Mouse (Mus musculus): Measurements from ENCODE around the gene Cpsf7.
A peak's percentile ranks its signal among the peaks of the same experiment; 100 is the strongest.
"Not testable (repeated sequence)": the region's sequence is repeated elsewhere in the genome, so short reads cannot be mapped to it uniquely, and the experiment has no call there.

The Cpsf7 gene

DNA sequence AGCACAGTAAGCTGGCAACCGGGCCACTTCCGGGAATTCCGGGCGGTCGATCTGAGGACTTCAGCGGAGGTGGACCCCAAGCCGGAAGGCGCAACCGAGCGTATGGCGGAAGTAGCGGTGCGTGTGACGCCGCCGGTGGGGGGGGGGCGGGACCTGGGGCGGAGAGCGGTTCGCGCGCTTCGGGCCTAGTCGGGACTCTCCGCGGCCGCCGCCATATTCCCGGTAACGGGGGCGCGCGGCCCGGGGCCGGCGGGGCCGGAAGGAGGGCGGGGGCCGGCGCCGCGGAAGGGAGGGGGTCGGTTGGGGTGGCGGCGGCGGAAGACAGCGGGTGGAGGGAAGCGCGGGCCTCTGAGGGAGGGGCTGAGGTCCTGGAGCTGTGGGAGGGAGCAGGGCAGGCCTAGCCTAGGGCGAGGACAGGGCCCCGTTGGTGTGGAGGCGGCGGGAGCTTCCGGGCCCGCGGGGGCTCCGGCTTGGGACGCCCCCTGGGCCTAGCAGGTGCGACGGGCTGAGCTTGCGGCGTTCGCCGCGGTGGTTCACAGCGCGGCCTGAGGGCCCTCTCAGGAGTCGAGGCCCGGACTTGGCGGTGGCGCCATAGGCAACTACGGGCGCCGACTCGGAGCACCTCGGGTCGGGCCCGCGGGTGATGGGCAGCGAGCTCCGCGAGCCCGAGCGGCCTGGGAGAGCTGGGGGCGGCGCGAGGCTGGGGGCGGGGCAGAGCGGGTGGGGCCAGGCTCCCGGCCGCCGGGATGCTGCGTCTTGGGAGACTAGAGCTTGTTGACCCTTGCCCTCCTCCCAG is at the start of gene Cpsf7:
Gene Cpsf7 (plus strand): TSS at position 161 of the 796 bp plus-strand sequence.
- peak; percentile 91 to 92 for DNase-seq

DNA sequence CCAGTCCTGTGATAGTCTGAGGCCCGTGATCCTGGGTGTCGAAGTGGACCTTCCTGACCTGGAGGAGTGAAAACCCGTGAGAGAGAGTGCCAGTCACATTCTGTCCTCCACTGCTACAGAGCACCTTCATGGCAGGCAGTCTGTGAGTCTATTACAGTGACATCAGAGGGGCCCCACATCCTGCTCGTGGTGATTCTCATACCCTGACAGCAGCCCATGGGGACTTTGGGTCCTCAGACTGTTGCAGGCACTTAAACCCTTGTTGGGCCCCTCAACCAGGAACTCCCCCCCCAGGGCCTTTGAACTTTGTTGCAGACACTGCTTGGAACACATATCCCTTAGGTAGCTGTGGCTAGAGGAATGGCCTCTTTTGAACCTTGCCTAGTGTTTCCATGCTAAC is 45.5 kb upstream of the Cpsf7 start:
- DNase-seq = no peak

DNA sequence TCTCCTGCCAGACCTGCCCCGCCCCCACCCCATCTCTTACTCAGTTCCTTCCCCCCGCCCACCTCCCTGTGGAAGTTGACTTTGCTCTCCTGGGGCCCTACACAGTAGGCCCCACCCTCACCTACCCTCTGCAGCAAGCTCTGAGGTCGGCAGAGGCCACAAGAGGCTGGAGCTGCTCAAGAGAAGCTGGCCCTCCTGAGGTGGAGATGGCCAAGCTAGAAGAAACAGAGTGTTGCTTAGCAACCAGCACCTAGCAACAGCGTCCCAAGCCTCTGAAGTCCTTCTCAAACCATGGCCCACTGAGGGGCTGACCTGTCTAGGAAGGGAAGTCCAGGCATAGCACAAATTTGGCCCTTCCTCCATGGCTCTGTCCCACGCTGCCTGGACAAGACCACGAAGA is 42.4 kb upstream of the Cpsf7 start, which contains the start of gene Ppp1r32:
Gene Ppp1r32 (minus strand): TSS at position 226 of the 400 bp plus-strand sequence.
- DNase-seq = no peak

DNA sequence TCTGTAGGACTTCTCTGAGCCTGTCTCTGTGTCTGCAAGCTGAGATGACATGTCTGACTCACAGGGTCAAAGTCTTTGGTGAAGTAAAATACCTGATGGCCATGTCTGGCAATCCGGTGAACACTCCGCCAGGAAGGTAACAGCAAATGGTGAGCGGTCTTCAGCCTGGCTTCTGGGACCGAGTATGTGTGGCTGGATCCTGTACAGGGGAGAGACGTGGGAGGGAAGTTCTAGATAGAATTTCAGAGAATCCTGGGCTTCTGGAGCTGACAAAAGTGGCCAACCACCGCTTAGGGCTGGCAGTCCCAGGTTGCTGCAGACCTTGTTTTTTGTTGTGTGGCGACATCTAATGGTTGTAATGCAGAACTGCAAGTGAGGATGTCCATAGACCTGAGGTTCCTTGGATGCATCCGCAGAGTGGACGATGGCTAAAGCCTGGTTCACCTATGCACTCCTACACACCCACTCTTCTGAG is 38.8 kb upstream of the Cpsf7 start:
- peak; percentile 31 to 63 for DNase-seq

DNA sequence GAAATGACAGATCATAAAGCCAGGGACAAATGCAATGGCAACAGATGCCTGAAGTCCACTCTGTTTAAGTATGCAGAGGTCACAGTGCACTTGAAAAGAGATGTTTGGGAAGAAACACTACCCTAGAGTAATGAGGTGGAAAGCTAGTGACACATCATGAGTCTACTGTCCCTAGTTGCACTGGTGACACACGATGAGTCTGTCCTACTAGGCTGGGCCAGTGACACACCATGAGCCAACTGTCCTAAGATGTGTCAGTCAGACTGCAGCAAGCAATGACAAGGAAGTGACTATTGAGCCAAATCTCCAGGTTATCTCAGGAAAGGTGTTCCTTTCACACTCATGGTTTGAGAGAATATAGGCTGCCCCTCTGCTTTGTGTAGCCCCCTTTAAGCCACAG is 29.4 kb upstream of the Cpsf7 start:
- DNase-seq = no peak

- DNase-seq = no peak
These were observed 28.1 kb upstream of the Cpsf7 start for GRCm38 (mm10) chr19:10496976-10497375.

- DNase-seq = no peak
These were observed 27.4 kb upstream of the Cpsf7 start for GRCm38 (mm10) chr19:10497512-10498160.

GRCm38 (mm10) chr19:10500581-10500980 is 24.5 kb upstream of the Cpsf7 start:
- DNase-seq = no peak

DNA sequence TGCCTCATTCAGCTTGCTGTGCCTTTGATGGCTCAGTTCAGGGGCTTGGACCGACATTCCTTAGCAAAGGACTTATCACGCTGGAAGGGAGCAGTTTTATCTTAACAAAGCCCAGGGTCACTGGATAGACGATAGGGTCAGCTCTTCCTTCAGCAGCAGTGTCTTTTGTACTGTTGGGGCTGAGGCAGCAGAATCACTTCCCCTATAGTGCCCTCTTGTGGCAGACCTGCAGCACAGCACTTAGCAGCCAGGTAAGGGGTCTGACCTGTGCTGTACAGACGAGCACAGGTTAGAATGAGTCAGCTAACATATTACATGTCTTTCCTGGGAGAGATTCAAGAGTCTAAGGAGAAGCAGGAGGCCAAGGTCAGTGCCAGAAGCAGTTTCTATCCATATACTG is 22.5 kb upstream of the Cpsf7 start:
- peak in 1 of 2 experiments; percentile 24 for DNase-seq

GRCm38 (mm10) chr19:10510759-10511330 is 14.2 kb upstream of the Cpsf7 start:
- peak in 1 of 2 experiments; percentile 17 for DNase-seq

DNA sequence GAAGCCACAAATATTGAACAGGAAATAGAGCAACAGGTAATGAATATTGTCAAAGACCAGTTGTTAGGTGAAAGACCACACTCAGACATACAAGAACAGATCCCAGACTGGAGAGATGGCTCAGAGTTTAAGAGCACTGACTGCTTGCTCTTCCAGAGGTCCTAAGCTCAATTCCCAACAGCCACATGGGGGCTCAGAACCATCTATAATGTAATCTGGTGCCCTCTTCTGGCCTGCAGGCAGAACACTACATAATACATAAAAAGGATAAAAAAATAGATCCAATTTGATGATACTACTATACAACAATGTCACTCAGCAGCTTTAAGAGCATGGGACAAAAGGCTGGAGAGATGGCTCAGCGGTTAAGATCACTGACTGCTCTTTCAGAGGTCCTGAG is 4.7 kb upstream of the Cpsf7 start:
- no peak for DNase-seq

- no peak for DNase-seq
These were observed 3.1 kb upstream of the Cpsf7 start for GRCm38 (mm10) chr19:10521926-10522325.

- no peak for DNase-seq
These were observed 1.5 kb upstream of the Cpsf7 start for GRCm38 (mm10) chr19:10523483-10524080.

GRCm38 (mm10) chr19:10524784-10525105 is 321 bp upstream of the Cpsf7 start:
- no peak for DNase-seq

DNA sequence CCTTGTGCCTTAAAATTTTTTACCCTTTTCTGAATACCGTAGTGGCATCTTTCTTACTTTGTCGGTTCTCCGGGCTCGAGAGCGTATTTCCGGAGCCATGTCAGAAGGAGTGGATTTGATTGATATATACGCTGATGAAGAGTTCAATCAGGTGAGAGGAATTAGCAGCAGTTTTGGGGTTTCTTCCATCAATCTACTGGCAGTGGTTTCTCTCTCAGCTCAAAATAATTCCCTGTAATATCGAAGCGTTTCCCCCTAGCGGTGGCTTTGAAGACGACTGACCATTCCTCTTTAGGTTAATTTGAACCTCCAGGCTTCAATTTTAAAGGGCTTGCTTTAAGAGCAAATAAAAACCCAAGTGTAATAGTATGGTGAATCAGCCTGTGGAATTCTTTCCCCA is 844 bp downstream of the Cpsf7 start, which contains the start of gene Sdhaf2:
Gene Sdhaf2 (minus strand): TSS at position 233 of the 400 bp plus-strand sequence.
- no peak for DNase-seq

- DNase-seq = no peak
These were observed 5.0 kb downstream of the Cpsf7 start for GRCm38 (mm10) chr19:10530082-10530481.

DNA sequence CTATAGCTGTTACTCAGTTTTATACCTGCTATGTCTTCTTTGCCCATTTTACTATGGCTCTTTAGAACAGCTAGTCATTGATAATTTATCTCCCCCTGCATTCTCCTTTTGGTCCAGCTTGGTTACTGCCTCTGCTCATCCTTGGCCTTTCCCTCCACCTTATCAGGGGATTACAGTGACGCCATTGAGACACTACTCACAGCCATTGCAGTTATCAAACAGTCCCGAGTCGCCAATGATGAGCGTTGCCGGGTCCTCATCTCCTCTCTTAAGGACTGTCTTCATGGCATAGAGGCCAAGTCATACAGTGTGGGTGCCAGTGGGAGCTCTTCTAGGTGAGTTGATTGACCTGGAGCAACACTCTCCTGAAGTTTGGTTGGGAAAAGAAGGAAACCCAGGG is 14.4 kb downstream of the Cpsf7 start:
- no peak for DNase-seq

DNA sequence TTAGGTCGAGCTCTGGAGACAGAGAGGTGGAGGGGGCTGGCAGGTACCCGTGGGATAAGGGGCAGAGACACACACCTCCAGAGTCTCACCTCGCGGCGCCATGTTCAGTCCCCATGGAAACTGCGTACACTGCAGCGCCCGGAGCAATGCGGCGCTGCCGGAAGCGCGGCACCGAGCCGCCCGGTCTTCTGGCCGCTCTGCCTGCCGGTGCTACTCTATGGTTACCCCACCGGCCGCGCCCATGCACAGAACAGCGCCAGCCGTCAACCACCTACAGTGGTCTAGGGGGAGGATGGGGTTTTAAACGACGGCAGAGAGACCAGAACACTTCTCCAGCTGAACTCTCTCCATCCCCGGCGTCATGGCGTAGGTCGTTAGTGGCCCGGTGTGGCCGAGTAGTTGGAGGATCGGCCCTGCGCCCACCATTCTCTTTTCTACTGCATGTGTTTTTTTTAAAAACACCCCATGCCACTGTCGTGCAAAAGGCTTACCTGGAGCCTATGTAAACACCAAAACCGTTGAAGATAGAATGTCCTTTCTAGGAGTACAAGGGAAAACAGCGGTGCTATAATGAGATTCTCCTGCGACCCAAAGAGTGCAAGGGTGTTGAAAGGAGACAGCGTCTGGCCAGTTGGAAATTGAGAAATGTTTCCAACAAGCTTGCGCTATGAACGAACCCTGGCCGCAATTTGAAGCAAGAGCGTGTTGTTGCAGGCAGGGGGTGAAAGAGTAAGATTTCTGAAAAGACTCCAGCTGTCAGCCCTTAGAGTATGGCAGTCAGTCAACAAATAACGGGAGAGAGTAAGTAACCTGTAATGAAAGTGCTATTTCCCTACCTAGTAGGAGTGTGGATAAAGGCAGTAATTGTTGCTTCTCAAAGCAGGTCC is 30.8 kb downstream of the Cpsf7 start, which contains the start of gene Tmem216:
Gene Tmem216 (minus strand): TSS at position 615 of the 887 bp plus-strand sequence.
- peak; percentile 78 to 79 for DNase-seq

- no peak for DNase-seq
These were observed 31.9 kb downstream of the Cpsf7 start for GRCm38 (mm10) chr19:10557001-10557400.

DNA sequence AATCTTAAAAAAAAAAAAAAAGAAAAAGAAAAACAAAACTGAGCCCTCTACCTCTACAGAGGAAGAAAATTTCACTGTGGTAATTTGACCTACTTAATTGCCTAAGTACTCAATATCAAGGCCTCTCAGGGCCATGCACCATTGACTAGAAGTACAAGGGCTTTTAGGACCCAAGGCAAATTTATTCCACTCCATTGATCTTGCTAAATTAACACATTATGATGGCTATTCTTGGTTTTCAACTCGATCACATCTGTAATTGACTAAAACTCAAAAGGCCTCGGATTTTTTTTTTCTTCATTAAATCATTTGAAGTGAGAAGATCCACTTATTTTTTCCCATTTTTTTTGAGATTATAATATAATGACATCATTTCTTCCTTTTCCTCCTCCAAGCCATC is 32.4 kb downstream of the Cpsf7 start:
- no peak for DNase-seq

GRCm38 (mm10) chr19:10557837-10558375 is 32.8 kb downstream of the Cpsf7 start:
- not testable (repeated sequence) for DNase-seq

DNA sequence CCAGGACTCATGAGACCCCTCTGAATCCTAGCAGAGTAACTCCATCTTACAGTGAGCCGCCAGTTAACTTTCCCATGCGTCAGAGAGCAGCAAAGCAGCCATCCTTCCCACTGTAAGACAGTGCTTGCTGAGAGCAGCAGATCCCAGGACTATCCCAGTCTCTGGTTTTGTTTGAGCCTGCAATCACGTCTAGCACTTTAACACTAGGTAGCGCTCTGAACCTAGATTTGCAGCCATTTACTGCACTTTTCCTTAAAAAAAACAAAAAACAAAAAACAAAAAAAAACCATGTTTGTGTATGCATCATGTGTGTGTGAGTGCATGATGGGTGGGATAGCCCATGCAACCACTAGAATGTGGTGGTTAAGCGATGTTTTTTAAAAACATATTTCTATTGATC is 35.0 kb downstream of the Cpsf7 start:
- no peak for DNase-seq
